Mouse (Mus musculus): Measurements from ENCODE around the gene Ireb2.
"Not testable (repeated sequence)": the region's sequence is repeated elsewhere in the genome, so short reads cannot be mapped to it uniquely, and the experiment has no call there.

Gene Ireb2

GRCm38 (mm10) chr9:54863363-54864281, at the start of gene Ireb2:
Ireb2 (plus strand) TSS chr9:54863789.
- peak; percentile 96 for ATAC-seq (ENCODE audit: insufficient number of reproducible peaks, low FRiP score, low TSS enrichment)

GRCm38 (mm10) chr9:54816508-54817201, 46.9 kb upstream of the Ireb2 start:
- ATAC-seq (ENCODE audit: insufficient number of reproducible peaks, low FRiP score, low TSS enrichment), result no peak

GRCm38 (mm10) chr9:54821442-54822100, 42.0 kb upstream of the Ireb2 start:
- ATAC-seq (ENCODE audit: insufficient number of reproducible peaks, low FRiP score, low TSS enrichment), result no peak

- no peak for ATAC-seq (ENCODE audit: insufficient number of reproducible peaks, low FRiP score, low TSS enrichment)
Observed at GRCm38 (mm10) chr9:54829760-54830159, 33.8 kb upstream of the Ireb2 start.

GRCm38 (mm10) chr9:54830624-54831023, 33.0 kb upstream of the Ireb2 start:
- ATAC-seq (ENCODE audit: insufficient number of reproducible peaks, low FRiP score, low TSS enrichment), result peak; percentile 40; the same call in 1 of the 2 replicates

- no peak for ATAC-seq (ENCODE audit: insufficient number of reproducible peaks, low FRiP score, low TSS enrichment)
Observed at GRCm38 (mm10) chr9:54833831-54834230, 29.8 kb upstream of the Ireb2 start.

- not testable (repeated sequence) for ATAC-seq (ENCODE audit: insufficient number of reproducible peaks, low FRiP score, low TSS enrichment)
Observed at GRCm38 (mm10) chr9:54835951-54836717, 27.5 kb upstream of the Ireb2 start.

GRCm38 (mm10) chr9:54837835-54838234, 25.8 kb upstream of the Ireb2 start:
- no peak for ATAC-seq (ENCODE audit: insufficient number of reproducible peaks, low FRiP score, low TSS enrichment)

- no peak for ATAC-seq (ENCODE audit: insufficient number of reproducible peaks, low FRiP score, low TSS enrichment)
Observed at GRCm38 (mm10) chr9:54840145-54840544, 23.4 kb upstream of the Ireb2 start.

- ATAC-seq (ENCODE audit: insufficient number of reproducible peaks, low FRiP score, low TSS enrichment), result no peak
Observed at GRCm38 (mm10) chr9:54842311-54842710, 21.3 kb upstream of the Ireb2 start.

GRCm38 (mm10) chr9:54843887-54844286, 19.7 kb upstream of the Ireb2 start:
- ATAC-seq (ENCODE audit: insufficient number of reproducible peaks, low FRiP score, low TSS enrichment), result no peak

- ATAC-seq (ENCODE audit: insufficient number of reproducible peaks, low FRiP score, low TSS enrichment), result no peak
Observed at GRCm38 (mm10) chr9:54844556-54845176, 18.9 kb upstream of the Ireb2 start.

- ATAC-seq (ENCODE audit: insufficient number of reproducible peaks, low FRiP score, low TSS enrichment), result no peak
Observed at GRCm38 (mm10) chr9:54848203-54848602, 15.4 kb upstream of the Ireb2 start.

- not testable (repeated sequence) for ATAC-seq (ENCODE audit: insufficient number of reproducible peaks, low FRiP score, low TSS enrichment)
Observed at GRCm38 (mm10) chr9:54853036-54853435, 10.6 kb upstream of the Ireb2 start.

GRCm38 (mm10) chr9:54853619-54854018, 10.0 kb upstream of the Ireb2 start:
- no peak for ATAC-seq (ENCODE audit: insufficient number of reproducible peaks, low FRiP score, low TSS enrichment)

GRCm38 (mm10) chr9:54855638-54856037, 8.0 kb upstream of the Ireb2 start:
- ATAC-seq (ENCODE audit: insufficient number of reproducible peaks, low FRiP score, low TSS enrichment), result no peak

GRCm38 (mm10) chr9:54856121-54856520, 7.5 kb upstream of the Ireb2 start:
- no peak for ATAC-seq (ENCODE audit: insufficient number of reproducible peaks, low FRiP score, low TSS enrichment)

GRCm38 (mm10) chr9:54857474-54857873, 6.1 kb upstream of the Ireb2 start:
- no peak for ATAC-seq (ENCODE audit: insufficient number of reproducible peaks, low FRiP score, low TSS enrichment)

GRCm38 (mm10) chr9:54860526-54860925, 3.1 kb upstream of the Ireb2 start:
- ATAC-seq (ENCODE audit: insufficient number of reproducible peaks, low FRiP score, low TSS enrichment), result no peak

- ATAC-seq (ENCODE audit: insufficient number of reproducible peaks, low FRiP score, low TSS enrichment), result no peak
Observed at GRCm38 (mm10) chr9:54878759-54879158, 15.2 kb downstream of the Ireb2 start.

All from cerebellum, adult (tissue).